Mouse (Mus musculus): ENCODE measurements around the gene Col4a1.
A peak's percentile ranks its signal among the peaks of the same experiment; 100 is the strongest.

Gene Col4a1

DNA sequence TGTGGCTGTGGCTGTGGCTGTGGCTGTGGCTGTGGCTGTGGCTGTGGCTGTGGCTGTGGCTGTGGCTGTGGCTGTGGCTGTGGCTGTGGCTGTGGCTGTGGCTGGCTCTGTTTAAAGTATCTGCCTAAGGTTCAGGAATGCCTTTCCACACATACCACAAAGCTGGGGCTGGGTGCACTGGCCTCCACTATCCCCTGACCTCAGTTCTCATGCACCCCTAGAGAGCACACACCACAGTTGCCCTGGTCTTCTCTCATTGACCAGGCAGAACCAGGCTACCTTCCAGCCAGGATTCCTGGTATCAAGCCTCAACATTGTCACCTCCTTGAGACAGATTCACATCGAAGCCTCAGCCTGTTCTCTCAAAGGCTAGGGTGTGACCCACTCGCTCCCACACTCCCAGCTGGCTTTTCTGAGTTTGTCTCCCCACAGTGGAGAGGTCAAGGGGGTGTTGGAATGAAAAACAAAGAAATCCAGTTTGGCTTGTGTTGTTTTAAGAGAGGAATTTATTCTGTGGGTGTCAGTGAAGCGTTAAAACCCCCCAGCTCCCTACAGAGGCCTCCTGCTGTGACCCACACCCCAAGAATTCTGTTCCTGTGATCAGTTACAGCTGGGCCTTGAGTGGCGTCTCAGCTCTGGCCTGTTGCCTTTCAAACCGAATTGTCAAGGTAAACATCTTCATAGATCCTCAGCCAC, 15.2 kb upstream of the Col4a1 start:
- DNase-seq, result peak; percentile 50

- DNase-seq, result peak; percentile 52
These were observed 14.7 kb upstream of the Col4a1 start for GRCm38 (mm10) chr8:11327298-11327697.

- DNase-seq, result peak; percentile 77
These were observed 12.3 kb upstream of the Col4a1 start for GRCm38 (mm10) chr8:11324801-11325395.

- DNase-seq, result no peak
These were observed 11.1 kb upstream of the Col4a1 start for GRCm38 (mm10) chr8:11323681-11324080.

- DNase-seq, result peak; percentile 68
These were observed 10.3 kb upstream of the Col4a1 start for GRCm38 (mm10) chr8:11322724-11323585.

DNA sequence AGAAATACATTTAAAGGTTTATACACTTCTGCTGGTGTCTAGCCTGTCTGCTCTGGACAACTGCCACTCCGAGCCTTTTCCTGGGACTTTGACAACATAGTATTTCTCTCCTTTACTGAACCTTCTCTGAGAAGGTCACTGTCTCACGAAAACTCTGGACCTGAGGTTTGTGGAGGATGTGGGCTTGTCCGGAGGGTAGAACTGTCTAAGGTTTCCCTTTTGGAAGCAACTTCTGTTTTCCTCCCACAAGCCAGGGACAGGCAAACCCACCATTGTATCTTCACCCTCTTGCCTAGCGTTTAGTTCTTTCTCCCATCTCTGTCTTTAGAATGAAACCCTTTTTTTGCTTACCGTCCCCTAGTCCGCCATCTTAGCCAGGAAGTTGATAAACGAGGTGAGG, 9.2 kb upstream of the Col4a1 start:
- DNase-seq, result no peak

DNA sequence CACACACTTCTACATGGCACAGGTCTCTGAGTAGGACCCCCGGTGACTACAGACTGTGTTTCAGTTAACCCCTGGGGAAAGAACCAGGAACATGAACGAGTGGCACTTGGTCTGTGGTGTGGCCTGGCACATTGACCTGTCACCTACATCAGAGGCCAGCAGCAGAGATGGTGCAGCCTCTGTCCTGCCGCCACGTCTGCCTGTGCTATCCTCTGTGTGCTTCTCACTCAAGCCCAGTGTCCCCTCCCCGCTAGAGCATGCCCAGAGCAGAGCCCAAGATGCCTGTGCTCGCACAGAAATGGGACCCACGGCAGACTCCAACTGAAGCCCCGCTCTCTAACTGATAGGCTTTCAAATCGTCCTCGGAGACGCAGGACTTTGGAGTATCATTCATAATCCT, 6.8 kb upstream of the Col4a1 start:
- no peak for DNase-seq

- no peak for DNase-seq
These were observed 3.5 kb upstream of the Col4a1 start for GRCm38 (mm10) chr8:11316118-11316517.

DNA sequence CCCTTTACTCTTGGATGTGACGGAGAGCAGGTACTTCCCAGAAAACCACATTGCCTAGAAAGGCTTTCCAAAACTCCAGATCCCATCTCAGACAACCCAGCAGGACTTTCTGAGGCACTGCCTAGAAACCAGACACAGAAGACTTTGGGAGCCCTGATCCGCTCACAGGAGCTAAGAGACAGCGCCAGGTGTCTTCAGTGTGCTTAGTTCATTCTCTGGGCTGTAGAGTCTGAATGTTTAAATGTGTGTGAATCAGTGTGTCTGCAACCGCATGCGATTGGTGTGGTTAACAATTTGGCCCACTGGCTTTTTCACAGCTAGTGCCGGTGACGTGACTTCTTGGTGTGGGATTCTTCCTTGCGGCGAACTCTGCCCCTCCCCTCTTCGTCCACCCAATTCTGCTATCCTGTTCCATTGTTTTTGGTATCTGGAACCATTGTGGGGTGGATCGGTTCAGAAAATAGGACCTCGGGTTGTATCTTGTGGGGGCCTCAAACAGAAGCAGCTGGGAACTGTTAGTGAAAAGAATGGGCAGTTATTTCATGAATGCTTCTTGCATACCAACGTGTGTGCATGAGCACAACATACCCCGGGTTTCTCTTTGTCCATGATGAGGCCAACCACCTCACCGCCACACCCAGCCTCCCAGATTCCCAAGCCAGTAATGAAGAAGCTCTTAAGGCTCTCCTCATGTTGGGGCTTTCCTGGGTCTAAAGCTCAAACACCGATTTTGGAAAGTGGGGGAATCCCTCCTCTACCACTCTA, 2.7 kb upstream of the Col4a1 start:
- no peak for DNase-seq

DNA sequence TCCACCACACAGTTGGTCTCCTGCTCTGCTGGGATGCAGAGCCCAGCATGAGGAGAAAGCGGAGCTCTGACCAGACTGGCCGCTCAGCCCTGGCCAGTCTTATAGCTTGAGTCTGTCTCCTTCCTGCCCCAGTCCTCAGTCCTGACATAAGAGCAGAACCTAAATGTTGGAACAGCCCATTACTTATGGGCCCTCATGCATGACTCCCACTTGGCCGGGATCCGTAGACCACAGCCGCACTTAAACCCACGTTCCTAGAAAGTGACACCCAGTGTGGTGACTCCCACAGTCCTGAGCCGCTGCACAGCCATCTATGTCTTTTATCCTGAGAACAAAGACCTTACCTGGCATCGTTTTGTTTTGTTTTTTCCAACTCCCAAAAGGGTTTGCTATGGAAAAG, 2.0 kb upstream of the Col4a1 start:
- DNase-seq, result no peak

DNA sequence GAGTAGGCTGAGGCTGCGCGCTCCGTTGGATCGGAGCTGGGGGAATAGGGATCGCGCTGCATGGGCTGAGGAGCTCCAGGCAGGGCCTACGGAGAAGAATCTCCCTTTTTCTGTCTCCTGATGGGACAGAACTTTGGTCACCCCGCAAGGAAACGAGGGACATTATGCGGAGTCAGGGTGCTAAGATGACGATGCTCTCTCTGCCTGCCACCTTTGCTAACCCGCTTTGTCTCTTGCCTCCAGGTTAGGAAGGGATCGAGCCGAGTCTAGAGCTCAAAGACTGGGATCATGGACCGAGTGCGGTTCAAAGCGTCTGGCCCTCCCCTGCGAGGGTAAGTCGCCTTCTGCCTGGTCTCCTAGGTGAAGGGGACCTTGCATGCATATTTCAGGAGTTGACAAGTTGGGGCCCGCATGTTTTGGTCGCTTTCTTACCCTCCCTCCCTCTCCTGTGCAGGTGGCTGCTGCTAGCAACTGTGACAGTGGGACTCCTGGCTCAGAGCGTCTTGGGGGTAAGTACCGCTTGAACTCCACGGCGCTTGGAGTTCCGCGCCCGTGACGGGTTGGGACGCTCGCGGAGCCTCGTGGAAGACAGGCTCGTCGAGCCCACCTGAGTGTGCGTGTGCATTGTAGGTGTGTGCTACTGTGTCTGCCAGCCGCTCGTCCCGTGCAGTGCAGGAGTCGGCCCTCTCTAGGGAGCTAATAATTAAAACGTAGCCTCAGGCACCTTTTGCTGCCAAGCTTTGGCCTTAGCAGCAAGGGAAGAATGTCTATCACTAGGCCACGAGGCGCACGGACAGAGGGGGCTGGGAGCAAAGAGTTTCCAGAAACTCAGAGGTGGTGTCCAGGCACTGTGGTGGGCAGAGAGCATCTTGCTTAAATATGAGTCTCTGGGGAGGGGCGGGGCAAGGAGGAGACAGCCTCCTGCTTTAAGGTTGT, 818 bp upstream of the Col4a1 start:
- DNase-seq, result peak; percentile 82

- DNase-seq, result peak; percentile 76
These were observed 811 bp downstream of the Col4a1 start for GRCm38 (mm10) chr8:11311681-11312348.

DNA sequence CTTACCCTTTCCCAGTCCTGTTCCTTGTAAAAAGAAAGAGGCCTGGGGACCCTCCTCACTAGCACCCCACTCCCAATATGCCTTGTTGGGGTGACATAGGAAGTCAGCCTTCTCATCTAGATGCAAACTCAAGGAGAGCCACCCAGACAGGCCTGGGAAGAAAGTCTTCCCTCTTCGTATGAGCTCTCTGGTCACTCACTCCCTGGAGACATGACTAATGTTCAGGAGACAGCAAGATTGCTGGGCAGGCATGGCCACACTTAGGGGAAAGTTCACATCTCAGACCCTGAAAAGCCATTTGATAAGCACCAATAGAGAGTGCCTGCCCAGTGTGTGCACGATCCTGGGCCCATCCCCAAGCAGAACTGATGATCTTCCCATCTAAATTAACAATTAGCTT, 2.6 kb downstream of the Col4a1 start:
- no peak for DNase-seq

- DNase-seq, result no peak
These were observed 3.4 kb downstream of the Col4a1 start for GRCm38 (mm10) chr8:11309226-11309625.

GRCm38 (mm10) chr8:11308570-11308998, 4.0 kb downstream of the Col4a1 start:
- DNase-seq, result peak; percentile 64

GRCm38 (mm10) chr8:11307451-11307850, 5.2 kb downstream of the Col4a1 start:
- DNase-seq, result peak; percentile 19

DNA sequence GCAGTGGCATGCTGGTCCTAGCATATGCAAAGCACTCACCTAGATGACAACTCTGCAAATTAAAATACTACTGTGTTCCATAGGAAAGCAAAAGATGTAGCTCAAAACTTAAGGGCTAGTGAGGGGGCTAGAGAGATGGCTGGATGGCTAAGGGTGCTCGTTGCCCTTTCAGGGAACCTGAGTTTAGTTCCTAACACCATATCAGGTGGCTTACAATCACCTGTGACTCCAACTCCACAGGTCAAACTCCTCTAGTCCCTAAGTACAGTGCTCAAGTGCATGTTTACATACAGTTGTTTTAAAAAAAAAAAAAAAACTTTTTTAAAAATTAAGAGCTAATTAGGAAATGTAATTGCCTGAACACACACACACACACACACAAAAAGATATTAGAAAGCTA, 7.1 kb downstream of the Col4a1 start:
- DNase-seq, result no peak

- peak; percentile 75 for DNase-seq
These were observed 8.5 kb downstream of the Col4a1 start for GRCm38 (mm10) chr8:11304027-11304601.

DNA sequence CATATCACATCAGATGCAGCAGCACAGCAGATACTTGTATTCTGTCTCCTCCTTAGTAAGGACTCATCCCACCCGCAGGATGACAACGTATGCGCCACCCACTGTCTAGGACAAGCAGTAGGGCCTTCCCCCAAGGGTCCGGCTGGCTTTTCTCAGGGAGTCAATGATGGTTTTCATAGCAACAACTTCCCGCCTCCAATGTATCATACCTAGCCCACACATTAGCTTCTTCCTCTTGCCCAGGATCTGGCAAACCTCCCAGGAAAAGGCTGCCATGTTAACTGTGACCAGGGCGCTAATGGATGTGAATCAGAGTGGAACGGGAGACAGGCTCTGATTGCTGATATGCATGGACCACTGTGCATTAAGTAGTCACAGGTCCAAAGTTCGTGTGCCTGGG, 12.2 kb downstream of the Col4a1 start:
- DNase-seq, result peak; percentile 69

- peak; percentile 39 for DNase-seq
These were observed 13.4 kb downstream of the Col4a1 start for GRCm38 (mm10) chr8:11299317-11299602.

Measured in kidney, postnatal 10 days (tissue).